Mouse (Mus musculus) neutrophil, adult 59 days (primary cell): Measurements from ENCODE around the gene Rhox3f. TPM values are rescaled to one million over a fixed set of nuclear protein-coding genes. Genes with fewer than 3 reads are reported as not detected.

Source experiments
- total RNA-seq, 2 experiments: library from RNA; stranded (reverse); gene quantifications; 1 replicate in 1 of 2; 2 replicates in 1 of 2; pipeline ENCODE4 v1.2.4; 2023

Gene Rhox3f
- total RNA-seq: not detected

GRCm38 (mm10) chrX:37580692-37581091 is at the start of gene Rhox3f:
Rhox3f (plus strand) TSS chrX:37580992.

GRCm38 (mm10) chrX:37541719-37542118 is 39.1 kb upstream of the Rhox3f start, which contains the start of gene Rhox3e:
Rhox3e (plus strand) TSS chrX:37542019.

GRCm38 (mm10) chrX:37557112-37557511 is 23.7 kb upstream of the Rhox3f start, which contains the start of gene Rhox4e:
Rhox4e (plus strand) TSS chrX:37557412.

GRCm38 (mm10) chrX:37571105-37571504 is 9.7 kb upstream of the Rhox3f start, which contains the start of gene Rhox2f:
Rhox2f (plus strand) TSS chrX:37571405.

GRCm38 (mm10) chrX:37607604-37608003 is 26.8 kb downstream of the Rhox3f start, which contains the start of gene Rhox4f:
Rhox4f (minus strand) TSS chrX:37607704.

GRCm38 (mm10) chrX:37628512-37628911 is 47.7 kb downstream of the Rhox3f start, which contains the start of gene Rhox3g:
Rhox3g (minus strand) TSS chrX:37628612.

Other genes with a start within 250 kb of the Rhox3f start
- not detected for gene Rhox3a2, start 201.0 kb upstream of the Rhox3f start, total RNA-seq
- gene Rhox4a2, start 190.1 kb upstream of the Rhox3f start, total RNA-seq: not detected
- not detected for gene Rhox2b, start 168.9 kb upstream of the Rhox3f start, total RNA-seq
- gene Rhox4b, start 148.5 kb upstream of the Rhox3f start, total RNA-seq: not detected
- not detected for gene Rhox2c, start 127.3 kb upstream of the Rhox3f start, total RNA-seq
- not detected for gene Rhox3c, start 122.4 kb upstream of the Rhox3f start, total RNA-seq
- gene Rhox4c, start 100.7 kb upstream of the Rhox3f start, total RNA-seq: not detected
- not detected for gene Rhox2d, start 87.6 kb upstream of the Rhox3f start, total RNA-seq
- gene Rhox4d, start 66.6 kb upstream of the Rhox3f start, total RNA-seq: not detected
- gene Rhox2e, start 50.5 kb upstream of the Rhox3f start, total RNA-seq: not detected
- not detected for gene Rhox3e, start 39.0 kb upstream of the Rhox3f start, total RNA-seq
- not detected for gene Rhox4e, start 23.6 kb upstream of the Rhox3f start, total RNA-seq
- not detected for gene Rhox2f, start 9.6 kb upstream of the Rhox3f start, total RNA-seq
- not detected for gene Rhox4f, start 26.7 kb downstream of the Rhox3f start, total RNA-seq
- not detected for gene Rhox3g, start 47.6 kb downstream of the Rhox3f start, total RNA-seq
- not detected for gene Rhox2g, start 62.5 kb downstream of the Rhox3f start, total RNA-seq
- gene Rhox4g, start 70.3 kb downstream of the Rhox3f start, total RNA-seq: not detected
- gene Rhox3h, start 87.8 kb downstream of the Rhox3f start, total RNA-seq: not detected
- gene Rhox2h, start 92.3 kb downstream of the Rhox3f start, total RNA-seq: not detected
- not detected for gene Rhox5, start 223.8 kb downstream of the Rhox3f start, total RNA-seq
- gene Rhox6, start 245.9 kb downstream of the Rhox3f start, total RNA-seq: not detected